Mouse (Mus musculus) liver, embryonic 14.5 days (tissue): ENCODE measurements at regions not wholly inside any gene's neighbourhood (a gene's known extent, or its start where the extent isn't known, plus 50 kb on each side); places are given as distances from the start of the nearest gene placed in this dataset.
A peak's percentile ranks its signal among the peaks of the same experiment; 100 is the strongest.

Experiments used
- ATAC-seq: fragments of 200-750 bp; cut with Nextera tagmentation; 2 replicates; pipeline ENCODE4 v1.8.0; 2017; ENCODE audit warnings: moderate number of reproducible peaks, mild to moderate bottlenecking, moderate library complexity; ENCODE audit not compliant: insufficient read depth
- DNase-seq, 3 experiments: peaks; one replicate each; pipeline ENCODE4 v3.0.0-alpha.2; 2012 to 2013; ENCODE audit warnings: low read depth in 3 of 3, low spot score in 3 of 3
- H3K27ac ChIP-seq: fragments of 300-500 bp; sonication (generic); 2 replicates; pipeline ENCODE4 v1.5.1; 2014; ENCODE audit warnings: moderate library complexity, mild to moderate bottlenecking, control low read depth, inconsistent platforms
- H3K27me3 ChIP-seq: fragments of 300-500 bp; sonication (generic); 2 replicates; pipeline ENCODE4 v1.6.1; 2014; ENCODE audit warnings: mild to moderate bottlenecking, low read length, moderate library complexity; ENCODE audit not compliant: control insufficient read depth, insufficient read depth
- H3K36me3 ChIP-seq: fragments of 300-500 bp; sonication (generic); replicated peaks from 2 replicates; pipeline ENCODE4 v1.6.1; 2014; ENCODE audit warnings: low read depth; ENCODE audit not compliant: control insufficient read depth, insufficient read depth
- H3K4me1 ChIP-seq, 2 experiments: fragments of 200-500 bp in 1 of 2; fragments of 300-500 bp in 1 of 2; sonication (generic) in 1 of 2; replicated peaks; 2 replicates each; pipeline ENCODE4 v1.6.1; 2012 to 2014; ENCODE audit warnings: antibody characterized with exemption in 1 of 2, inconsistent platforms in 1 of 2, low read length in 1 of 2; ENCODE audit not compliant: control insufficient read depth in 2 of 2, insufficient read depth in 2 of 2
- H3K4me2 ChIP-seq: fragments of 300-500 bp; sonication (generic); 2 replicates; pipeline ENCODE4 v1.6.1; 2014; ENCODE audit warnings: low read depth, mild to moderate bottlenecking, control low read depth, moderate library complexity
- H3K4me3 ChIP-seq, 2 experiments: fragments of 200-500 bp in 1 of 2; fragments of 300-500 bp in 1 of 2; sonication (generic) in 1 of 2; 2 replicates each; pipeline ENCODE4 v1.5.1; 2012 to 2014; ENCODE audit warnings: low read depth in 2 of 2, low read length in 2 of 2, mild to moderate bottlenecking in 2 of 2, control low read depth in 1 of 2, inconsistent platforms in 1 of 2, moderate library complexity in 1 of 2; ENCODE audit not compliant: insufficient read depth in 1 of 2
- H3K9ac ChIP-seq: fragments of 300-500 bp; sonication (generic); replicated peaks from 2 replicates; pipeline ENCODE4 v1.6.1; 2014; ENCODE audit warnings: mild to moderate bottlenecking, control low read depth, moderate library complexity
- H3K9me3 ChIP-seq: fragments of 300-500 bp; sonication (generic); 2 replicates; pipeline ENCODE4 v1.6.1; 2016; ENCODE audit warnings: low read length, mixed read lengths; ENCODE audit not compliant: control insufficient read depth
- CTCF ChIP-seq: IDR thresholded peaks from 2 replicates; pipeline ENCODE4 v1.5.1; 2016; ENCODE audit warnings: antibody characterized with exemption, low read depth, control low read depth
- EP300 ChIP-seq: IDR thresholded peaks from 2 replicates; pipeline ENCODE4 v1.6.1; 2016; ENCODE audit warnings: antibody characterized with exemption, low read depth
- WGBS: fragments of 180-500 bp; shearing (Covaris S2); extraction: QIAGEN DNeasy Blood & Tissue Kit; methylation state at CpG from one replicate; pipeline ENCODE4 v1.1.7; 2014; ENCODE audit not compliant: insufficient replicate concordance; 5-methylcytosine and 5-hydroxymethylcytosine counted together

DNA sequence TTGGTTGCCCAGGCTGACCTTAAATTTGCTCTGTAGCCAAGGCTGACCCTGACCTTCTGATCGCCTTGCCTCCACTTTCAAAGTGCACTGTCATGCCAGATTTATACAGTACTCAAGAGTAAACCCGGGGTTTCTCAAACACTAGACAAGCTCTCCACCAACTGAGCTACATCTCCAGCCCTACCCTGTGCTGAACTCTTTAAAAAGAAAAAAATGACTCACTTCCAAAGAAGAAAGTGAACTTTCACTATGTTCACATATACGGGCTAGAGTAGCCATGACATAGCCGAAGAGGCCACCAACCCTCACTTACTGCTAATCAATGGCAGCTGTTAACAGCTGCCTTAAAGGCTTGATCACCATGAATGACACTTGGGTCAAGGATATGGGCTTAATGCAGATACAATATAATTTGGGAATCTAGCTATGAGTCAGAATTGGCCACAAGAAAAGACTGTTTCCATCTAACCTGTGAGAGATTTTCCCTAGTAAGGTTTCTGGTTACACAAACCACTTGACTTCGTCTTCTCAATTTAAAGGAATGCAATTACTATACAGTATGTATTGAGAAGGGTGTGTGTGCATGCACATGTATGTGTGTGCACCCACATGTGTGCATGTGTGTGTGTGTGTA, 157.4 kb upstream of the Tgfbr2 start:
- Histone ChIP-seq H3K9me3 (no peaks in the 10 kb centered on the region), H3K4me2 (no peak overlapping the region), H3K27me3 (no peaks in the 10 kb centered on the region), H3K4me1 (peaks cover 17 to 23% of the 10 kb centered on the region in 2 experiments), H3K27ac (no peak overlapping the region), H3K4me3 (no peak overlapping the region), H3K9ac (no peak overlapping the region), H3K36me3 (no peaks in the 10 kb centered on the region)
- TF ChIP-seq CTCF (no peak), EP300 (no peak)
- ATAC-seq (no peak), DNase-seq (no peak)
- WGBS: 71% methylated on average over 5 of the region's 5 CpGs

DNA sequence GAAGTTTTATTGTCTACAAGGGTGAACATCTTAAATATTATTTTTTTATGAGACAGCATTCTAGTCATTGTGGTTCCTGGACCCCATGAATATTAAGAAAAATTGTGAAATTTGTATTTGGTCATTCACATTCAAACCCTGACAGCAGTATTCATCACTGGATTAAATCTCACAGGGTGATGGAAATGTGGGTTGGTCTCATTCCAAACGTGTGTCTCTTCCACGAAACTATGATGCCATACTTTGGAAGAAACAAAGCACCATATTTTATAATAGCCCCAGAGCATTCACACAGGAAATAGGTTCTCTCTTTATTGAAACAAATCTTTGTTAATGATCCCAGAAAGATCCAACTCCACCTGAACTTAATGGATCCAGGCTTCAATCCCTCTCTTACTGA, 156.2 kb upstream of the Tgfbr2 start:
- DNase-seq: no peak
- no peak overlapping the region for H3K4me3 ChIP-seq
- H3K27ac ChIP-seq: no peak overlapping the region
- TF ChIP-seq CTCF (no peak), EP300 (no peak)
- no peak for ATAC-seq
- H3K27me3 ChIP-seq: no peaks in the 10 kb centered on the region
- 64% methylated on average over 2 of the region's 2 CpGs for WGBS
- no peak overlapping the region for H3K9ac ChIP-seq
- peaks cover 9 to 15% of the 10 kb centered on the region in 2 experiments for H3K4me1 ChIP-seq
- no peaks in the 10 kb centered on the region for H3K9me3 ChIP-seq
- no peaks in the 10 kb centered on the region for H3K36me3 ChIP-seq
- H3K4me2 ChIP-seq: no peak overlapping the region

GRCm38 (mm10) chr9:116330796-116331195, 155.6 kb upstream of the Tgfbr2 start:
- H3K4me1 ChIP-seq: peaks cover 3 to 9% of the 10 kb centered on the region in 2 experiments
- TF ChIP-seq CTCF: peak; percentile 21
- TF ChIP-seq EP300: no peak
- H3K36me3 ChIP-seq: no peaks in the 10 kb centered on the region
- WGBS: 34% methylated on average over 5 of the region's 5 CpGs
- DNase-seq (no peak), ATAC-seq (no peak)
- H3K27ac ChIP-seq: no peak overlapping the region
- no peaks in the 10 kb centered on the region for H3K9me3 ChIP-seq
- H3K27me3 ChIP-seq: no peaks in the 10 kb centered on the region
- no peak overlapping the region for H3K4me2 ChIP-seq
- H3K4me3 ChIP-seq: no peak overlapping the region
- H3K9ac ChIP-seq: no peak overlapping the region

DNA sequence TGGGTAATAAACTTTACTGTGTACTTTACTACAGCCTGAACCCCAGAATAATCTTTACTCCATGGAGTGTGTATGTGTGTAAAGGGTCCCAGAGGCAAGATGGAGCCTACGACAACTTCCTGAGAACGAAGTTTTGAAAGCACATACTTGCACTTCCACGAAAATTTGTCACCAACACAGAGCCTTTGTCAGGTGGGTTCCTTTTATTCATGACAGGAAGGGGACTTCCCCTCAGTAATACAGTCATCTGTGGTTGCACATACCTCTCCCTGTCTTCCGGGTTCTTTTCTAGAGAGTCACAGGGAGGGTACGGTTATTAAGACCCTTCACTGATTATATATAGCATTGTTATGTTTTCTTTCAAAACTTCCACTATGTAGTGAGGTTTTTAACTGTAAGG, 154.0 kb upstream of the Tgfbr2 start:
- no peaks in the 10 kb centered on the region for H3K4me1 ChIP-seq
- H3K4me3 ChIP-seq: no peak overlapping the region
- H3K36me3 ChIP-seq: no peaks in the 10 kb centered on the region
- ATAC-seq (no peak), DNase-seq (no peak)
- H3K9me3 ChIP-seq: no peaks in the 10 kb centered on the region
- H3K27ac ChIP-seq: no peak overlapping the region
- no peak overlapping the region for H3K9ac ChIP-seq
- WGBS: 29% methylated on average over 5 of the region's 5 CpGs
- H3K4me2 ChIP-seq: no peak overlapping the region
- no peaks in the 10 kb centered on the region for H3K27me3 ChIP-seq
- TF ChIP-seq EP300: no peak
- no peak for TF ChIP-seq CTCF

DNA sequence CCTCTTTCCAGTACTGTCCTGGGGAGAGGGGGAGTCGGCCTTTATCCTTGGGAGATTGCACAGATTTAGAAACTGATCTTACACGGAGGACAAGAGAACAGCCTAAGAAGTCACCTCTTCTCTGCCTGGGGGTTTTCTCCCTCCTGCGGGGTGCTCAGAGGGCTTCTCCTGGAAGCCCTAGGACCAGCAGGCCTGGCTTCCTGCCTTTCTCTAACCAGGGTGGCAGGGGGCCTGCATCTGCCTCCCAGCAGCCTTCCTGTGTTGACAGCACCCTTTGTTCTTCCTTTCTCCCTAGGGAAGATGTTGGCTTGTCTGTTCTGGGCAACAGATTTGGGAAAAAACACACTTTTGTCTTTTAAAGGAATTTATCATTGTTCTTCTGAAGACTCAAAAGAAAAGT, 153.0 kb upstream of the Tgfbr2 start:
- Histone ChIP-seq H3K27me3 (no peaks in the 10 kb centered on the region), H3K9ac (no peak overlapping the region), H3K9me3 (no peaks in the 10 kb centered on the region), H3K27ac (no peak overlapping the region), H3K36me3 (no peaks in the 10 kb centered on the region), H3K4me3 (no peak overlapping the region), H3K4me1 (no peaks in the 10 kb centered on the region), H3K4me2 (no peak overlapping the region)
- DNase-seq: no peak
- TF ChIP-seq EP300 (no peak), CTCF (no peak)
- WGBS: 40% methylated on average over 3 of the region's 3 CpGs
- no peak for ATAC-seq
